Mouse (Mus musculus): ENCODE data around the gene Suv39h1.
"Not testable (repeated sequence)": the region's sequence is repeated elsewhere in the genome, so short reads cannot be mapped to it uniquely, and the experiment has no call there.

Suv39h1 gene

GRCm38 (mm10) chrX:8074430-8075014, at the start of gene Suv39h1:
Gene Suv39h1, minus strand, starts transcription at chrX:8074760.
- POLR2A ChIA-PET, result interaction anchor here (0.5 to 13.2 kb wide), 45 partner anchors 9 to 698 kb away, joined by 3 to 221 read pairs (median 4); partner anchors contain the start of genes Was (in 3 of the 4), Hdac6 (in 2 of the 4), Wdr13 (in 2 of the 4) and Ccdc22 (in 1 of the 4)

GRCm38 (mm10) chrX:8123821-8124470, 49.4 kb upstream of the Suv39h1 start:
- POLR2A ChIA-PET, result interaction anchor here in 3 of 4 experiments (0.7 to 1.9 kb wide), 3 partner anchors 17 to 68 kb away, joined by 3 to 12 read pairs (median 3); partner anchors contain the start of gene Rbm3 (in 1 of the 3)
- CTCF ChIA-PET, result interaction anchor here (0.6 to 1.5 kb wide), 4 partner anchors 20 to 331 kb away, joined by 4 to 5 read pairs (median 4); no protein-coding TSS in a partner anchor

More at GRCm38 (mm10) chrX:8074430-8075014, at the start of gene Suv39h1:
- CTCF ChIA-PET, result interaction anchor here in 1 of 4 experiments (0.7 to 0.8 kb wide), 2 partner anchors 49 to 127 kb away, joined by 3 read pairs; partner anchors contain the start of gene Hdac6

GRCm38 (mm10) chrX:8117264-8117663, 42.7 kb upstream of the Suv39h1 start:
- ChIA-PET CTCF (interaction anchor here in 2 of 4 experiments (0.5 to 1.2 kb wide), 3 partner anchors 16 to 180 kb away, joined by 3 to 11 read pairs (median 4); no protein-coding TSS in a partner anchor), POLR2A (interaction anchor here in 2 of 4 experiments (0.7 to 1.4 kb wide), 3 partner anchors 20 to 352 kb away, joined by 3 read pairs; partner anchors contain the start of gene Ftsj1 (in 1 of the 2))

- POLR2A ChIA-PET, result interaction anchor here in 1 of 4 experiments (0.8 kb wide), 1 partner anchor 22 kb away, joined by 3 read pairs; no protein-coding TSS in a partner anchor
Measured at GRCm38 (mm10) chrX:8115275-8115674, 40.7 kb upstream of the Suv39h1 start.

GRCm38 (mm10) chrX:8105019-8105418, 30.5 kb upstream of the Suv39h1 start:
- POLR2A ChIA-PET, result interaction anchor here in 2 of 4 experiments (0.6 to 1.3 kb wide), 3 partner anchors 28 to 212 kb away, joined by 3 to 4 read pairs (median 3); partner anchors contain the start of genes Rbm3 (in 1 of the 2) and Wdr13 (in 1 of the 2)
- CTCF ChIA-PET, result interaction anchor here in 1 of 4 experiments (1.6 kb wide), 1 partner anchor 206 kb away, joined by 4 read pairs; the partner anchor contains the start of genes Pqbp1 and Timm17b

More at GRCm38 (mm10) chrX:8115275-8115674, 40.7 kb upstream of the Suv39h1 start:
- CTCF ChIA-PET, result interaction anchor here in 1 of 4 experiments (1.3 kb wide), 1 partner anchor 10 kb away, joined by 3 read pairs; no protein-coding TSS in a partner anchor

- ChIA-PET CTCF (no interaction called here), POLR2A (interaction anchor here in 1 of 4 experiments (0.7 kb wide), 1 partner anchor 28 kb away, joined by 3 read pairs; the partner anchor contains the start of gene Suv39h1)
Measured at GRCm38 (mm10) chrX:8102213-8102668, 27.7 kb upstream of the Suv39h1 start.

- CTCF ChIA-PET, result interaction anchor here (0.5 to 1.3 kb wide), 16 partner anchors 12 to 1617 kb away, joined by 3 to 11 read pairs (median 4); partner anchors contain the start of gene Glod5 (in 1 of the 4)
- POLR2A ChIA-PET, result interaction anchor here in 3 of 4 experiments (0.5 to 2.3 kb wide), 9 partner anchors 8 to 492 kb away, joined by 3 to 10 read pairs (median 3); partner anchors contain the start of genes Rbm3 (in 1 of the 3) and Suv39h1 (in 1 of the 3)
Measured at GRCm38 (mm10) chrX:8101017-8101416, 26.5 kb upstream of the Suv39h1 start.

- POLR2A ChIA-PET, result interaction anchor here in 3 of 4 experiments (0.6 to 2.3 kb wide), 7 partner anchors 25 to 741 kb away, joined by 3 to 11 read pairs (median 4); no protein-coding TSS in a partner anchor
- CTCF ChIA-PET, result interaction anchor here in 1 of 4 experiments (0.7 kb wide), 2 partner anchors 18 to 26 kb away, joined by 7 to 9 read pairs; no protein-coding TSS in a partner anchor
Measured at GRCm38 (mm10) chrX:8099435-8099834, 24.9 kb upstream of the Suv39h1 start.

GRCm38 (mm10) chrX:8096787-8097242, 22.3 kb upstream of the Suv39h1 start:
- POLR2A ChIA-PET, result interaction anchor here in 2 of 4 experiments (0.6 to 2.0 kb wide), 7 partner anchors 22 to 155 kb away, joined by 3 to 9 read pairs (median 4); partner anchors contain the start of genes Suv39h1 (in 2 of the 2) and Ftsj1 (in 1 of the 2)
- CTCF ChIA-PET, result interaction anchor here in 1 of 4 experiments (0.6 kb wide), 1 partner anchor 676 kb away, joined by 3 read pairs; no protein-coding TSS in a partner anchor

- POLR2A ChIA-PET, result interaction anchor here in 2 of 4 experiments (0.6 to 2.0 kb wide), 10 partner anchors 22 to 156 kb away, joined by 3 to 9 read pairs (median 4); partner anchors contain the start of genes Wdr13 (in 2 of the 2), Ftsj1 (in 1 of the 2) and Suv39h1 (in 1 of the 2)
- CTCF ChIA-PET, result not testable (repeated sequence)
Measured at GRCm38 (mm10) chrX:8096068-8096786, 21.7 kb upstream of the Suv39h1 start.

- ChIA-PET CTCF (no interaction called here), POLR2A (interaction anchor here in 2 of 4 experiments (0.7 to 1.0 kb wide), 5 partner anchors 21 to 51 kb away, joined by 3 to 5 read pairs (median 3); partner anchors contain the start of genes Wdr13 (in 2 of the 2) and Suv39h1 (in 1 of the 2))
Measured at GRCm38 (mm10) chrX:8095546-8095945, 21.0 kb upstream of the Suv39h1 start.

GRCm38 (mm10) chrX:8090954-8091347, 16.4 kb upstream of the Suv39h1 start:
- CTCF ChIA-PET, result not testable (repeated sequence)
- POLR2A ChIA-PET, result interaction anchor here in 3 of 4 experiments (0.5 to 2.6 kb wide), 12 partner anchors 14 to 326 kb away, joined by 3 to 15 read pairs (median 5); partner anchors contain the start of genes Suv39h1 (in 2 of the 3) and Hdac6 (in 1 of the 3)

- CTCF ChIA-PET, result interaction anchor here in 1 of 4 experiments (0.5 kb wide), 1 partner anchor 9 kb away, joined by 11 read pairs; no protein-coding TSS in a partner anchor
- POLR2A ChIA-PET, result interaction anchor here in 3 of 4 experiments (0.5 to 2.6 kb wide), 21 partner anchors 13 to 368 kb away, joined by 3 to 15 read pairs (median 4); partner anchors contain the start of genes Suv39h1 (in 3 of the 3), Hdac6 (in 2 of the 3), Gm45208 (in 1 of the 3) and Praf2 (in 1 of the 3)
Measured at GRCm38 (mm10) chrX:8090346-8090953, 15.9 kb upstream of the Suv39h1 start, which contains the start of gene Was. Gene Was, minus strand, starts transcription at chrX:8090498.

- CTCF ChIA-PET, result interaction anchor here in 1 of 4 experiments (0.5 kb wide), 1 partner anchor 9 kb away, joined by 11 read pairs; no protein-coding TSS in a partner anchor
- POLR2A ChIA-PET, result interaction anchor here in 3 of 4 experiments (0.6 to 2.6 kb wide), 16 partner anchors 13 to 362 kb away, joined by 3 to 15 read pairs (median 4); partner anchors contain the start of genes Suv39h1 (in 3 of the 3), Hdac6 (in 2 of the 3), Praf2 (in 1 of the 3) and Wdr13 (in 1 of the 3)
Measured at GRCm38 (mm10) chrX:8089746-8090145, 15.2 kb upstream of the Suv39h1 start.

- POLR2A ChIA-PET, result interaction anchor here in 2 of 4 experiments (1.0 to 1.6 kb wide), 3 partner anchors 11 to 35 kb away, joined by 3 to 6 read pairs (median 4); partner anchors contain the start of gene Suv39h1 (in 1 of the 2)
- CTCF ChIA-PET, result no interaction called here
Measured at GRCm38 (mm10) chrX:8085611-8086010, 11.1 kb upstream of the Suv39h1 start.

GRCm38 (mm10) chrX:8084771-8085259, 10.3 kb upstream of the Suv39h1 start:
- POLR2A ChIA-PET, result interaction anchor here in 2 of 4 experiments (1.0 to 1.6 kb wide), 2 partner anchors 10 to 15 kb away, joined by 4 to 6 read pairs; partner anchors contain the start of gene Suv39h1 (in 1 of the 2)
- CTCF ChIA-PET, result interaction anchor here in 1 of 4 experiments (0.6 kb wide), 1 partner anchor 198 kb away, joined by 3 read pairs; no protein-coding TSS in a partner anchor
